Mouse (Mus musculus) intestine, embryonic 14.5 days (tissue): ENCODE data around the gene Ruvbl1. TPM values are rescaled to one million over a fixed set of nuclear protein-coding genes. Genes with fewer than 3 reads are reported as not detected.
A peak's percentile ranks its signal among the peaks of the same experiment; 100 is the strongest.

ENCODE experiments used
- ATAC-seq: fragments of 200-750 bp; cut with Nextera tagmentation; replicated peaks from 2 replicates; pipeline ENCODE4 v1.8.0; 2017; ENCODE audit warnings: low read depth, moderate number of reproducible peaks, moderate TSS enrichment, moderate library complexity; ENCODE audit not compliant: low FRiP score, low TSS enrichment
- DNase-seq: peaks from one replicate; pipeline ENCODE4 v3.0.0-alpha.2; 2018; ENCODE audit warnings: low spot score
- H3K27ac ChIP-seq: fragments of 300-500 bp; sonication (generic); 2 replicates; pipeline ENCODE4 v1.5.1; 2014; ENCODE audit warnings: low read depth, mild to moderate bottlenecking, control low read depth
- H3K27me3 ChIP-seq: fragments of 300-500 bp; sonication (generic); replicated peaks from 2 replicates; pipeline ENCODE4 v1.6.1; 2014; ENCODE audit warnings: low read length, control low read depth; ENCODE audit not compliant: control insufficient read depth, insufficient read depth
- H3K36me3 ChIP-seq: fragments of 300-500 bp; sonication (generic); 2 replicates; pipeline ENCODE4 v1.6.1; 2014; ENCODE audit warnings: low read length, control low read depth; ENCODE audit not compliant: control insufficient read depth, insufficient read depth
- H3K4me1 ChIP-seq: fragments of 300-500 bp; sonication (generic); replicated peaks from 2 replicates; pipeline ENCODE4 v1.6.1; 2014; ENCODE audit warnings: low read length, control low read depth, mixed read lengths; ENCODE audit not compliant: control insufficient read depth, insufficient read depth
- H3K4me2 ChIP-seq: fragments of 300-500 bp; sonication (generic); 2 replicates; pipeline ENCODE4 v1.6.1; 2014; ENCODE audit warnings: low read length
- H3K4me3 ChIP-seq: fragments of 300-500 bp; sonication (generic); 2 replicates; pipeline ENCODE4 v1.5.1; 2014; ENCODE audit warnings: low read depth, low read length, control low read depth, mixed read lengths
- H3K9ac ChIP-seq: fragments of 300-500 bp; sonication (generic); 2 replicates; pipeline ENCODE4 v1.6.1; 2014; ENCODE audit warnings: mild to moderate bottlenecking, low read length
- H3K9me3 ChIP-seq: fragments of 300-500 bp; sonication (generic); 2 replicates; pipeline ENCODE4 v1.6.1; 2016; ENCODE audit warnings: low read length, control low read depth; ENCODE audit not compliant: control insufficient read depth
- WGBS: fragments of 180-500 bp; shearing (Covaris S2); extraction: QIAGEN DNeasy Blood & Tissue Kit; methylation state at CpG from one replicate; pipeline ENCODE4 v1.1.7; 2014; 5-methylcytosine and 5-hydroxymethylcytosine counted together
- polyA plus RNA-seq: library from polyadenylated mRNA; unstranded; fragments of >200 nt; fragmentation: Nextera tagmentation; extraction: Ambion mirVana; gene quantifications from 2 replicates; pipeline ENCODE4 v1.2.1, GENCODE M21; 2014

Gene Ruvbl1
- 150 and 158 TPM in 2 replicates for polyA plus RNA-seq

DNA sequence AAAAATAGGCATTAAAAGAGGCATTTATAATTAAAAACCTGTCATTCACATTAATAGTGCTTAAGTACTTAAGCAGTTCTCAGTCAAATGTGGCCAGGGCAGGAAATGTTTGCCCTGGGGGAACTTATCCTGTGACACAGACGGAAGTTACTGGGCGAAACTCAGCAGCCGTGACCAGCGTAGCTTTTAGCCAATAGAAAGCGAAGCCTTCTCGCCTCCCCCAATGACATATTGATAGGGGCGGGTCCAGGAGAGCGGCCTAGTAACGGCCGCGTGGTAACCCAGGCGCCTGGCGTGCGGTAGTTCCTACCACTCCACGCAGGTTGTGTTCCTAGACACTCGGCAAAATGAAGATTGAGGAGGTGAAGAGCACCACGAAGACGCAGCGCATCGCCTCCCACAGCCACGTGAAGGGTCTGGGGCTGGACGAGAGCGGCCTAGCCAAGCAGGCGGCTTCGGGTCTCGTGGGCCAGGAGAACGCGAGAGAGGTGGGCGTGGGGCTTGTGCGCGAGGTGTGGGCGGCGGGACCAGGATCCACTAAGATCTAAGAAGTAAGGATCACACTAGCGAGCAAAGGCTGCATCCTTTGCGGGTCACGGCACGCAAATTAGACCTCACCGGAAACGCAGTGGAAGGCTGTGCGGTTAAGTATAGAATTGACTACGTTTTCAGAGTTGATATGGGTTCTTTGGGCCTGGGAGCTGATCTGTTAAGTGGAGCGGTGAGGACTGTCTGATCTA lies at the start of gene Ruvbl1:
Ruvbl1 (plus strand) TSS at position 229 of the 740 bp plus-strand sequence.
- Histone ChIP-seq H3K27me3 (no peaks in the 10 kb centered on the region), H3K4me1 (peaks cover 8% of the 10 kb centered on the region), H3K4me3 (peak within 1 kb of the TSS; percentile 87), H3K9ac (peak within 1 kb of the TSS; percentile 82), H3K36me3 (peaks cover 32% of the 10 kb centered on the region), H3K4me2 (peak within 1 kb of the TSS; percentile 93), H3K9me3 (no peaks in the 10 kb centered on the region), H3K27ac (no peak within 1 kb of the TSS)
- ATAC-seq, result peak; percentile 100
- WGBS, result under 1% methylated on average over 41 of the region's 42 CpGs
- DNase-seq, result peak; percentile 91

- H3K36me3 ChIP-seq, result no peaks in the 10 kb centered on the region
- H3K27ac ChIP-seq, result no peak overlapping the region
- no peak for ATAC-seq
- no peak overlapping the region for H3K4me2 ChIP-seq
- H3K27me3 ChIP-seq, result no peaks in the 10 kb centered on the region
- H3K4me1 ChIP-seq, result no peaks in the 10 kb centered on the region
- 81% methylated on average over 7 of the region's 7 CpGs for WGBS
- DNase-seq, result no peak
- H3K4me3 ChIP-seq, result no peak overlapping the region
- no peak overlapping the region for H3K9ac ChIP-seq
- no peaks in the 10 kb centered on the region for H3K9me3 ChIP-seq
Observed at GRCm38 (mm10) chr6:88416130-88416758, 49.0 kb upstream of the Ruvbl1 start.

DNA sequence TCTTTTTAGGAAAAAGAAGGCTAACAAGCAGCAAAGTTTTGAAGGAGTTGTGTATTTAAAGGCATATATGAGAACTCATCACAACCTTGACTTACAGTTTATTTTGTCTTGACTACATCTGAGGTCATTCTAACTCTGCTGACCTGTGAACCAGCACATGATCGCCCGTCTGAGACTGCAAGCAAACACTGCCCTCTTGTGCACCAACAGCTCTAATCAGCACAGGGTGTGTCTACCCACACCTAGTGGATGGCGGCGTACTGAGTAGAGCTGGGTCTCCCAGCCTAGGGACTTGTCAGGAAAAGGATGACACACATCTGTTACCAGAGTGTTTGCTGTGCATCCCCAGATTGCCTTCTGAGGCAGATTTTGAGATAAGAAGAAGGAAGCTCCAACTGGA lies 34.0 kb upstream of the Ruvbl1 start:
- Histone ChIP-seq H3K4me1 (peaks cover 7% of the 10 kb centered on the region; the same call in 1 of the 2 replicates), H3K27ac (no peak overlapping the region), H3K4me3 (no peak overlapping the region), H3K4me2 (no peak overlapping the region), H3K27me3 (no peaks in the 10 kb centered on the region), H3K9ac (no peak overlapping the region), H3K9me3 (no peaks in the 10 kb centered on the region), H3K36me3 (0 out of 2 replicates have a peak, but pooled peaks cover 4% of the 10 kb centered on the region)
- DNase-seq (peak; percentile 58), ATAC-seq (peak; percentile 76; the same call in 1 of the 2 replicates)
- WGBS, result 23% methylated on average over 4 of the region's 4 CpGs

GRCm38 (mm10) chr6:88435609-88436008 lies 29.6 kb upstream of the Ruvbl1 start:
- H3K9ac ChIP-seq, result no peak overlapping the region

DNA sequence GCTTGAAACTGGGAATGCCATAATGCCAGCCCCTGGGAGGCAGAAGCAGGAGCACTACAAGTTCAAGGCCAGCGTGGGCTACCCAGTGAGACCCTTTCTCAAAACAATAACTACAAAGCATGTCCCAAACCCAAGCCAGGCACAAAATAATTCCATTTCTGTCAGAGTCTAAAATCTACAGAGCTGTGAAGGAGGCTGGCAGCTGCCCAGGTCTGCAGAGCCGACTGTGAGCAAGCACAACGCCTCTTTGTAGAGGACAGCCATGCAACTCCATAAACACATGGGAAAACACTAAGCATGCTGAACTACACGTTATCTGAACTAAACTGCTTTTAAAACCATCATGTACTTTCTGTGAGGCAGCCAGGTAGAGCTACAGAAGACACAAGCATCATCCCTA lies 26.2 kb upstream of the Ruvbl1 start:
- ATAC-seq, result no peak

More at GRCm38 (mm10) chr6:88435609-88436008, 29.6 kb upstream of the Ruvbl1 start:
- Histone ChIP-seq H3K27ac (no peak overlapping the region), H3K4me1 (0 out of 2 replicates have a peak, but pooled peaks cover 3% of the 10 kb centered on the region), H3K36me3 (0 out of 2 replicates have a peak, but pooled peaks cover 4% of the 10 kb centered on the region), H3K9me3 (no peaks in the 10 kb centered on the region), H3K27me3 (no peaks in the 10 kb centered on the region), H3K4me3 (no peak overlapping the region), H3K4me2 (no peak overlapping the region)
- DNase-seq (no peak), ATAC-seq (no peak)
- 85% methylated on average over 7 of the region's 7 CpGs for WGBS

DNA sequence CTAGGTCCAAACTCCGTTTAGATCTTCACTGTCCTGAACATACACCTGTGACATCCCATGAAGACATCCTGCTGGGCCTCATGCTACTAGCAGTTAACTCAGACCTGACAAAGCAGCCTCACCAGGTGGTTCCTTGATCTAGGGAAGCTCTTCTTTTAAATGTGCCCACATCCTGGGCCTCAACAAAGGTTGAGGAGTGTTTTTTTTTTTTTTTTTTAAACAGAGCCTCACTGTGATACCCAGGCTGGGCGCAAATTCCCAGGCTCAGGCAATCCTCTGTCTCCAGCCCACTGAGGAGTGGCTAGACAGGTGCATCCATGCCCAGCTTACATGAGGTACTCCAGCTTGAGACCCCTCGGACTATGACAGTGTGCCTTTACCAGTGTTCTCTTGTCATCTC lies 22.7 kb upstream of the Ruvbl1 start:
- DNase-seq (no peak), ATAC-seq (no peak)
- Histone ChIP-seq H3K4me3 (no peak overlapping the region), H3K36me3 (no peaks in the 10 kb centered on the region), H3K9ac (no peak overlapping the region), H3K27ac (no peak overlapping the region), H3K27me3 (no peaks in the 10 kb centered on the region), H3K4me1 (peaks cover 16% of the 10 kb centered on the region; the same call in 1 of the 2 replicates), H3K4me2 (no peak overlapping the region), H3K9me3 (no peaks in the 10 kb centered on the region)
- WGBS, result 77% methylated on average over 3 of the region's 3 CpGs

More for the DNA sequence above, 26.2 kb upstream of the Ruvbl1 start:
- no peaks in the 10 kb centered on the region for H3K9me3 ChIP-seq
- no peak overlapping the region for H3K27ac ChIP-seq
- H3K4me1 ChIP-seq, result 0 out of 2 replicates have a peak, but pooled peaks cover 7% of the 10 kb centered on the region
- 85% methylated on average over 4 of the region's 4 CpGs for WGBS
- 0 out of 2 replicates have a peak, but pooled peaks cover 4% of the 10 kb centered on the region for H3K36me3 ChIP-seq
- DNase-seq, result no peak
- H3K4me2 ChIP-seq, result no peak overlapping the region
- no peak overlapping the region for H3K4me3 ChIP-seq
- no peak overlapping the region for H3K9ac ChIP-seq
- H3K27me3 ChIP-seq, result no peaks in the 10 kb centered on the region

DNA sequence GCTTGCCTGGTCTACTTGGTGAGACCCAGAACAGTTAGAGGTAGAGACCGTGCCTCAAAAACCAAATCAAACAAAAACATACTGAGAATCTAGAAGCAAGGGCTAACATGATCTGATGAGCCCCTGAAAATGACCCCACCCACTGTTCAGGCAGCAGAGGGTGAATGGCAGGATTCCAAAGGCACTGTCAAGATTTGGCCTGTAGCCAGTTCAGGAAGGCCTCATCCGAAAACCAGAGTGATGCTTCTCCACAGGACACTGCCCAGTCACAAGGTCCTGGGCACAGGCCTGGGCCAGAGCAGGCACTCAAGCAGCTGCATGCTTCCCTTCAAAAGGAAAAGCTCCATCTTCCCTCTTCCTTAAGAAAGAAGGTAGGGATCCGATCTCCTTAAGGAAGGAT lies 21.8 kb upstream of the Ruvbl1 start:
- Histone ChIP-seq H3K4me1 (peaks cover 16% of the 10 kb centered on the region; the same call in 1 of the 2 replicates), H3K4me2 (no peak overlapping the region), H3K9me3 (no peaks in the 10 kb centered on the region), H3K27me3 (no peaks in the 10 kb centered on the region), H3K9ac (no peak overlapping the region), H3K36me3 (no peaks in the 10 kb centered on the region), H3K4me3 (no peak overlapping the region), H3K27ac (no peak overlapping the region)
- ATAC-seq (no peak), DNase-seq (no peak)
- 83% methylated on average over 3 of the region's 3 CpGs for WGBS

GRCm38 (mm10) chr6:88444076-88444750 lies 21.0 kb upstream of the Ruvbl1 start:
- Histone ChIP-seq H3K9me3 (no peaks in the 10 kb centered on the region), H3K27ac (no peak overlapping the region), H3K4me2 (no peak overlapping the region), H3K27me3 (no peaks in the 10 kb centered on the region), H3K4me3 (no peak overlapping the region), H3K36me3 (no peaks in the 10 kb centered on the region), H3K9ac (no peak overlapping the region), H3K4me1 (peaks cover 16% of the 10 kb centered on the region; the same call in 1 of the 2 replicates)
- ATAC-seq (no peak), DNase-seq (no peak)
- whole genome bisulfite sequencing, result 59% methylated on average over 7 of the region's 7 CpGs
